Mouse (Mus musculus) neural tube, embryonic 15.5 days (tissue): ENCODE data around the gene Jmy. TPM values are rescaled to one million over a fixed set of nuclear protein-coding genes. Genes with fewer than 3 reads are reported as not detected.

Experiments
- ATAC-seq: fragments of 200-750 bp; cut with Nextera tagmentation; 2 replicates; pipeline ENCODE4 v1.8.0; 2017; ENCODE audit warnings: mild to moderate bottlenecking, moderate TSS enrichment, moderate library complexity; ENCODE audit not compliant: low FRiP score
- H3K27ac ChIP-seq: fragments of 300-500 bp; sonication (generic); replicated peaks from 2 replicates; pipeline ENCODE4 v1.5.1; 2015; ENCODE audit warnings: mild to moderate bottlenecking, inconsistent platforms
- H3K27me3 ChIP-seq: fragments of 300-500 bp; sonication (generic); replicated peaks from 2 replicates; pipeline ENCODE4 v1.6.1; 2015; ENCODE audit warnings: inconsistent platforms
- H3K36me3 ChIP-seq: fragments of 300-500 bp; sonication (generic); 2 replicates; pipeline ENCODE4 v1.6.1; 2015; ENCODE audit warnings: inconsistent platforms
- H3K4me1 ChIP-seq: fragments of 300-500 bp; sonication (generic); 2 replicates; pipeline ENCODE4 v1.6.1; 2015; ENCODE audit warnings: inconsistent platforms
- H3K4me2 ChIP-seq: fragments of 300-500 bp; sonication (generic); 2 replicates; pipeline ENCODE4 v1.6.1; 2015; ENCODE audit warnings: inconsistent platforms, mild to moderate bottlenecking, moderate library complexity
- H3K4me3 ChIP-seq: fragments of 300-500 bp; sonication (generic); replicated peaks from 2 replicates; pipeline ENCODE4 v1.5.1; 2015; ENCODE audit warnings: mild to moderate bottlenecking, inconsistent platforms
- H3K9ac ChIP-seq: fragments of 300-500 bp; sonication (generic); replicated peaks from 2 replicates; pipeline ENCODE4 v1.6.1; 2015; ENCODE audit warnings: mild to moderate bottlenecking, inconsistent platforms
- H3K9me3 ChIP-seq: fragments of 300-500 bp; sonication (generic); replicated peaks from 2 replicates; pipeline ENCODE4 v1.6.1; 2016; ENCODE audit warnings: inconsistent platforms
- WGBS: fragments of 180-500 bp; shearing (Covaris S2); methylation state at CpG from one replicate; pipeline ENCODE4 v1.1.7; 2015; ENCODE audit warnings: mixed read lengths; 5-methylcytosine and 5-hydroxymethylcytosine counted together
- polyA plus RNA-seq: library from polyadenylated mRNA; unstranded; fragments of >200 nt; fragmentation: Nextera tagmentation; extraction: Ambion mirVana; gene quantifications from 2 replicates; pipeline ENCODE4 v1.2.1, GENCODE M21; 2015

Gene Jmy
- polyA plus RNA-seq, 1 experiment from 2014 or later = 6.6 TPM

DNA sequence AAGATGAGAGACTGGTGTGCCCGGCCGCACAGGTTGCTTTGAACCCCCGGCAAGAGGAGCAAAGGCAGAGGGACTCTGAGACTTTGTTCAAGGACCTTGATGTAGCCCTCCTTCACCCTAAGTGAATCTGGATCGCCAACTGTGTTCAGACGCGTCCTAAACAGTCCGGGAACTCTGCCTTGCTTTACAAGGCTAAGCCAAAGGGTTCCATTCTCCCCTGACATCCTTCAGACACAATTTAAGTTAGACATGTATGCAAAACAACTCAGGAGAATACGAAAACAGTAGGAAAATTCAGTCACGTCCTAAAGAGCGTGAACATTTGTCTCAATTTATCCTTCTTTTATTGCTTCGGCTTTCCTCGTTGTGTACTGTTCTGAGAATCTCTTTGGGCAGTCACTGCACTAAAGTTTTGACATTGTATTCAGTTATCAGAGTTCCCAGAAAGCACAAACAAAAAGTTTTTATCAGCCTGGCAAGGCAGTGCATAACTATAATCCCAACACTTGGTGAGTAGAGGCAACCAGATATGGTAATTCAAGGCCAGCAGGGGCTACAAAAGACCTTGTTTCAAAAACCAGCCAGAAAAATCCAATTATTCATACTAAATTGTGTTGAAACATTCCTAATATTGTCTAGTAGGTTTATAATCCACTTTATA lies 495 bp upstream of the Jmy start:
- no peaks in the 10 kb centered on the region for H3K36me3 ChIP-seq
- peak overlapping the region; percentile 92 for H3K9ac ChIP-seq
- H3K4me3 ChIP-seq = peak overlapping the region; percentile 98
- H3K27me3 ChIP-seq = no peaks in the 10 kb centered on the region
- peak overlapping the region; percentile 86 for H3K4me2 ChIP-seq
- H3K4me1 ChIP-seq = peaks cover 29% of the 10 kb centered on the region
- H3K9me3 ChIP-seq = no peaks in the 10 kb centered on the region
- 6% methylated on average over 12 of the region's 12 CpGs for WGBS
- ATAC-seq = peak; percentile 64
- H3K27ac ChIP-seq = peak overlapping the region; percentile 96

DNA sequence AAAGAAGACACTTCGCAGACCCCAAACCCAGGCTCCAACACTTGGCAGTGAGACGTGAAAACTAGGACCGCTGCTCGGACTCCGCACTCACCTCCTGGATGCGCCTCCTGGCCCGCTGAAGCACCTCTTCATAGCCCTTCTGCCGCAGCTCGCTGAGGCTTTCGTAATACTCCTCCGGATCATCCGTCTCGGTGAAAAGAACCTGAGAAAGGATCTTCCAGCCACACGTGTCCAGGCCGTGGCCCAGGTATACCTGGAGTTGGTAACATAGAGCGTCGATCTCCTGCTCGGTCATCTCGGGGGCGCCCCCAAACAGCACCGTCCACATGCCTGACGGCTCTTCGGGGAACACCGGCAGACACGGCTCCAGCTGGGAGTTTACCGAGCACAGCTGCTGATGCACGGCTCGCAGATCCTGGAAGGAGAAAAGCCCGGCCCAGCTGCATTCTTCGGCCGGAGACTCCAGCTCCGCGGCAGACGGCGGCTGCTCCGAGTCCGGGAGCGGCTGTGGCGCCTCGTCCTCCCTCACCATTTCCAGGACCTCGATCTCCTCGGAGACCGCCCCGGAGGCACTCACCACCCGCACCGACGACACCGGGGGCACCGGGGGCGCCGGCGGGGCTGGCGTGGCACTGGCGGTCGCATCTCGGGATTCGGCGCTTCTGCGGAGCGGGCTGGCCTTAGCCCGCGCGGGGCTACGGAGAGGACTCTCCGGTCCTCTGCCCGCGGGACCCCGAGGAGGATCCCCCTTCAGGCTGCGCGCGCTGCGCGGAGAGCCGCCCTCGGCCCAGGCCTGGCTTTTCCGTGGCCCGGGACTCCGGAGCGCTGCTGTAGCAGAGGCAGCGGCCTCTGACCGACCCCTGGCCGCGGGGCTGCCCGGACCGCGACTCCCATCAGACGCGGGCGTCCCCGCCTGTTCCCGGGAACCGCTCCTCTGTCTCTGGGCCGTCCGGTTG lies 1.1 kb downstream of the Jmy start:
- H3K36me3 ChIP-seq = peaks cover 3% of the 10 kb centered on the region; the same call in 1 of the 2 replicates
- WGBS = under 1% methylated on average over 93 of the region's 94 CpGs

DNA sequence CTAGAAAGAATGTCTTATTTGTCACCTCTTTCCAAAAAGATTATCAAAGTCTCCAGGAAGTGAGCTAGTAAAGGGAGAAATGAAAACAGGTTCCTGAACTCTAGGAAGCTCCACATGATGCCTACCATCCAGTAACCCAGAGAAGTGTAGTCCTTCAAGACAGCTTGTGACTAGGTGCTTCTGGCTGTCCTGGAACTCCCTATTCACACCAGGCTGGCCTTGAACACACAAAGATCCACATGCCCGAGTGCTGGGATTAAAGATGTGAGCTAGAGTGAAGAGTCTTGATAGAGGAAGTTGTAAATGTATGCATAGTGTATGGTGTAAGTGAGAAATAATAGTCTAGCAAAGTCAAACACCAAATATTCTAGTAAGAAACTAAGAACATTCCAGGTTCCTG lies 2.6 kb downstream of the Jmy start:
- 26% methylated on average over 1 of the region's 1 CpGs for WGBS
- no peak for ATAC-seq
- Histone ChIP-seq H3K4me1 (peaks cover 39% of the 10 kb centered on the region), H3K27me3 (no peaks in the 10 kb centered on the region), H3K4me3 (peak overlapping the region; percentile 98), H3K9me3 (no peaks in the 10 kb centered on the region), H3K9ac (0 out of 2 replicates have a peak overlapping the region, but pooled peaks have one; percentile 11), H3K27ac (no peak overlapping the region), H3K36me3 (peaks cover 6% of the 10 kb centered on the region; the same call in 1 of the 2 replicates), H3K4me2 (peak overlapping the region; percentile 86)

More for the DNA sequence above, 1.1 kb downstream of the Jmy start:
- ATAC-seq = peak; percentile 36
- Histone ChIP-seq H3K4me2 (peak overlapping the region; percentile 86), H3K9ac (peak overlapping the region; percentile 92), H3K4me3 (peak overlapping the region; percentile 98), H3K27me3 (no peaks in the 10 kb centered on the region), H3K27ac (peak overlapping the region; percentile 96), H3K9me3 (no peaks in the 10 kb centered on the region), H3K4me1 (peaks cover 39% of the 10 kb centered on the region)

DNA sequence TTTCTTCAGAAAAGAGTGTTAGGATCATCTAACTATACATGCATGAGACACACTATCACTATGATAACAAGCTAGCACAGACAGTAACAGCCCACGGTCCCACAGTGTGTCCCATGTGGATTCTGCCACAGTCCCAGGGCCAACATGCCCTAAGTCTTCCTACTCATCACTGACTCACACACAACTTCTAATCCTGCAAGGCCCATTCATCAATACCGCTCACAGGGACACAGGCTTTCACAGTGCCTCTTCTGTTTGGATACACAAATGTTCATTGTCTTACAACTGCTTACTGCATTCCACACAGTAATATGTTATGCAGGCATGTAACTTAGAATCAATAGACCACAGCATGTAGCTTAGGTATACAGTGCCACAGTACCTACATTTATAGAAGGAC lies 11.1 kb downstream of the Jmy start:
- H3K4me1 ChIP-seq = no peaks in the 10 kb centered on the region
- no peak overlapping the region for H3K9ac ChIP-seq
- H3K27me3 ChIP-seq = no peaks in the 10 kb centered on the region
- H3K36me3 ChIP-seq = peaks cover 6% of the 10 kb centered on the region; the same call in 1 of the 2 replicates
- H3K4me3 ChIP-seq = no peak overlapping the region
- no peak overlapping the region for H3K4me2 ChIP-seq
- H3K27ac ChIP-seq = no peak overlapping the region
- WGBS = 63% methylated on average over 2 of the region's 2 CpGs
- H3K9me3 ChIP-seq = no peaks in the 10 kb centered on the region
- ATAC-seq = no peak

DNA sequence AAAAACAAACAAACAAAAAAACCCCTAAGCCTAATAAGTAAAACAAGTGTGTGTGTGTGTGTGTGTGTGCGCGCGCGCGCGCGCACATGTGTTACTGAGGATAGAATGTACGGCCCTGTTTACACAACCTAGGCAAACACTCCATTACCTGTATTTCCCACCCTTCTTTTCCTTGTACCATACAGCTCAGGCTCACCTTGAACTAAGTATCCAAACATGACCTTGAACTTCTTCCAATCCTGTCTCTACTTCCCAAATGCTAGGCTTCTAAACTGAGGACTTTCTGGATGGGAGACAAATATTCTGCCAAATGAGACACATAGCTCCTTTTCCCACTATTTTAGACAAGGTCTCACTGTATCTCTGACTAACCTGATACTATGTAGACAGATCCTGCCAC lies 11.9 kb downstream of the Jmy start:
- no peaks in the 10 kb centered on the region for H3K9me3 ChIP-seq
- H3K36me3 ChIP-seq = 0 out of 2 replicates have a peak, but pooled peaks cover 3% of the 10 kb centered on the region
- no peak overlapping the region for H3K27ac ChIP-seq
- no peaks in the 10 kb centered on the region for H3K27me3 ChIP-seq
- no peak overlapping the region for H3K4me3 ChIP-seq
- no peaks in the 10 kb centered on the region for H3K4me1 ChIP-seq
- WGBS = 99% methylated on average over 8 of the region's 8 CpGs
- no peak overlapping the region for H3K4me2 ChIP-seq
- no peak overlapping the region for H3K9ac ChIP-seq
- no peak for ATAC-seq

DNA sequence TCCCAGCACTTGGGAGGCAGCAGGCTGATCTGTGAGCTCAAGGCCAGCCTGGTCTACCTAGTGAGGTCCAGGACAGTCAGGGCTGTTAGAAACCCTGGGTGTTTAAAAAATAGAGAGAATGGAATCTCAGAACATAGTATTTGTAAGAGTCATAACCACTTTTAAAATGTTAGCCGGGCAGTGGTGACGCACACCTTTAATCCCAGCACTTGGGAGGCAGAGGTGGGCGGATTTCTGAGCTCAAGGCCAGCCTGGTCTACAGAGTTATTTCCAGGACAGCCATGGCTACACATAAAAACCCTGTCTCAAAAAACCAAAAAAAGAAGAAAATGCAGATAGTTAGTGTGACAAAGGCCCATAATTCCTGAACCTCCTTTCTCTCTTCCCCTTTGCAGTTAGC lies 15.3 kb downstream of the Jmy start:
- Histone ChIP-seq H3K4me3 (no peak overlapping the region), H3K9ac (no peak overlapping the region), H3K27me3 (no peaks in the 10 kb centered on the region), H3K27ac (no peak overlapping the region), H3K4me2 (no peak overlapping the region), H3K9me3 (no peaks in the 10 kb centered on the region), H3K36me3 (no peaks in the 10 kb centered on the region), H3K4me1 (no peaks in the 10 kb centered on the region)
- WGBS = 98% methylated on average over 3 of the region's 3 CpGs
- no peak for ATAC-seq

DNA sequence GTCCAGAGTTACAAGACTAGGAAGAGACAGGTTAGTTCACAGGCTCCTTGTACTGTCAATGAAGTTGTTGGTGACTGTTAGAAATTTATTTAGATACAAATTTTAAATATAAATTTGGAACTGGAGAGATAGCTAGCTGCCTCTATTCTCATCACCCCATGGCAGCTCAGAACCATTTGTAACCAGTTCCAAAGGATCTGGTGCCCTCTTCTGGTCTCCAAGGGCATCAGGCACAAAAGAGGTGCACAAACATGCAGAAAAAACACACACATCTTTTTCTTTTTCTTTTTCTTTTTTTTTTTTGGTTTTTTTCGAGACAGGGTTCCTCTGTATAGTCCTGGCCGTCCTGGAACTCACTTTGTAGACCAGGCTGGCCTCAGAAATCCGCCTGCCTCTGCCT lies 18.5 kb downstream of the Jmy start:
- Histone ChIP-seq H3K27me3 (no peaks in the 10 kb centered on the region), H3K4me2 (no peak overlapping the region), H3K9ac (no peak overlapping the region), H3K9me3 (no peaks in the 10 kb centered on the region), H3K4me3 (no peak overlapping the region), H3K4me1 (no peaks in the 10 kb centered on the region), H3K36me3 (no peaks in the 10 kb centered on the region), H3K27ac (no peak overlapping the region)
- WGBS = 94% methylated on average over 3 of the region's 3 CpGs
- no peak for ATAC-seq

DNA sequence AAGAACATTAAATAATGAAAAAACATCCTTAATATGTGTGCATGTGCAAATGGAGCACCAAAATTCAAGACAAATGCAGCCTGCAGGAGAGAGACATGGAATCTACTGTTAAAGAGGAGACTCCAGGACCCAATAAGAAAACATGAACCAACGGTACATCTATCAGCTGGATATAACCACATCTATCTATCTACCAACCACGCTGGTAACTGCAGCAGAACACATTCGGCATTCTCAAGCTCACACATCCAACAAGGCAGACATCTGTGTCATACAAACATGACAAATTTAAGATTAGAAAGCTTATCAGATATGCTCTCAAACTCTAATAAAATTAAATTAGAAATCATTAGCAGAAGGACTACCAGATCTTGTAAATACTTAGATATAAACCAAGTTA lies 21.3 kb downstream of the Jmy start:
- ATAC-seq = no peak
- no peak overlapping the region for H3K4me2 ChIP-seq
- H3K4me3 ChIP-seq = no peak overlapping the region
- H3K9ac ChIP-seq = no peak overlapping the region
- no peaks in the 10 kb centered on the region for H3K27me3 ChIP-seq
- H3K36me3 ChIP-seq = no peaks in the 10 kb centered on the region; the same call in 1 of the 2 replicates
- WGBS = 95% methylated on average over 3 of the region's 3 CpGs
- no peak overlapping the region for H3K27ac ChIP-seq
- no peaks in the 10 kb centered on the region for H3K9me3 ChIP-seq
- H3K4me1 ChIP-seq = no peaks in the 10 kb centered on the region

DNA sequence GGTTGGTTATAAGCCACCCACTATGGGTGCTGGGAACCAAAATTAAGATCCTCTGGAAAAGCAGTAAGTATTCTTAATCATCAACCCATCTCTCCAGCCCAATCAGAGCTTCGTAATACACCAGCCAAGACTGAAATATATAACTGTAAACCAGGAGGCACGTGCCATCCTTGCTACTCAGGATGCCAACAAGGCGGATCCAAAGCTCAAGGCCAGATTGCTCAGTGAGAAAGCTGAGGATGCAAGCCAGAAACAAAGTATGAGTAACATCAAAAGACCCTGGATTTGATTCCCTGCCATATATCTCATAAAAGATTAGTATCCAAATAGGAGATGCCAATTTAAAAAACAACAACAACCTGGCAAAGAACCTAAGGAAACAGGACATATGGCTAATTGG lies 31.3 kb downstream of the Jmy start:
- no peak for ATAC-seq
- H3K9me3 ChIP-seq = no peaks in the 10 kb centered on the region
- whole genome bisulfite sequencing = 88% methylated on average over 3 of the region's 3 CpGs
- no peak overlapping the region for H3K4me2 ChIP-seq
- H3K27me3 ChIP-seq = no peaks in the 10 kb centered on the region
- no peaks in the 10 kb centered on the region for H3K4me1 ChIP-seq
- no peak overlapping the region for H3K27ac ChIP-seq
- no peak overlapping the region for H3K4me3 ChIP-seq
- peaks cover 14% of the 10 kb centered on the region for H3K36me3 ChIP-seq
- no peak overlapping the region for H3K9ac ChIP-seq

- H3K9ac ChIP-seq = no peak overlapping the region
- 93% methylated on average over 7 of the region's 7 CpGs for WGBS
- no peaks in the 10 kb centered on the region for H3K9me3 ChIP-seq
- H3K36me3 ChIP-seq = peaks cover 21% of the 10 kb centered on the region
- no peaks in the 10 kb centered on the region for H3K27me3 ChIP-seq
- no peak for ATAC-seq
- no peak overlapping the region for H3K27ac ChIP-seq
- H3K4me3 ChIP-seq = no peak overlapping the region
- H3K4me2 ChIP-seq = no peak overlapping the region
- H3K4me1 ChIP-seq = no peaks in the 10 kb centered on the region
Measured at GRCm38 (mm10) chr13:93459566-93459965, 40.0 kb downstream of the Jmy start.

DNA sequence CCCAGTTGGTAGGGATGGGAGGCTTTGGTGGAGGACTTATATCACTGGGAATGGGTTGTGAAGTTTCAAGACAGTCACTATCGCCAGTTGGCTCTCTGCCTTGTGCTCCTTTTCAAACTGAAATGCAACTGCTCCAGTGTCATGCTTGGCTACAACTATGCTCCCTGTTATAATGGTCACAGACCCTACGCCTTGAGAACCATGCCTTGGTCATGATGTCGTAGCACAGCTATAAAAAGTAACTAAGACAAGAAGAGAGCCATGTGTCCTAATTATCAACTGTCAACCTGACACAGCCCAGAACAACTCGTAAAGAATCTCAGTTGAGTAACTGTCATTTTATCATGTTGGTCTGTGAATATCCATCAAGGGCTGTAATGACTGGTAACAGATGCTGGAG lies 41.0 kb downstream of the Jmy start:
- 91% methylated on average over 4 of the region's 4 CpGs for WGBS

GRCm38 (mm10) chr13:93453275-93453674 lies 46.3 kb downstream of the Jmy start:
- Histone ChIP-seq H3K9ac (no peak overlapping the region), H3K36me3 (peaks cover 32% of the 10 kb centered on the region), H3K27ac (no peak overlapping the region), H3K4me1 (no peaks in the 10 kb centered on the region), H3K9me3 (no peaks in the 10 kb centered on the region), H3K4me2 (no peak overlapping the region), H3K27me3 (no peaks in the 10 kb centered on the region), H3K4me3 (no peak overlapping the region)
- ATAC-seq = no peak
- WGBS = 83% methylated on average over 6 of the region's 6 CpGs

More for the DNA sequence above, 41.0 kb downstream of the Jmy start:
- H3K9ac ChIP-seq = no peak overlapping the region
- no peak overlapping the region for H3K27ac ChIP-seq
- H3K4me3 ChIP-seq = no peak overlapping the region
- H3K36me3 ChIP-seq = peaks cover 21% of the 10 kb centered on the region
- no peak for ATAC-seq
- H3K4me2 ChIP-seq = no peak overlapping the region
- no peaks in the 10 kb centered on the region for H3K27me3 ChIP-seq
- H3K4me1 ChIP-seq = no peaks in the 10 kb centered on the region
- no peaks in the 10 kb centered on the region for H3K9me3 ChIP-seq
